Mouse (Mus musculus): ENCODE measurements around the gene Gm37240. TPM values are rescaled to one million over a fixed set of nuclear protein-coding genes. Genes with fewer than 3 reads are reported as not detected.

The Gm37240 gene
- polyA plus RNA-seq, 1 experiment, result not detected

DNA sequence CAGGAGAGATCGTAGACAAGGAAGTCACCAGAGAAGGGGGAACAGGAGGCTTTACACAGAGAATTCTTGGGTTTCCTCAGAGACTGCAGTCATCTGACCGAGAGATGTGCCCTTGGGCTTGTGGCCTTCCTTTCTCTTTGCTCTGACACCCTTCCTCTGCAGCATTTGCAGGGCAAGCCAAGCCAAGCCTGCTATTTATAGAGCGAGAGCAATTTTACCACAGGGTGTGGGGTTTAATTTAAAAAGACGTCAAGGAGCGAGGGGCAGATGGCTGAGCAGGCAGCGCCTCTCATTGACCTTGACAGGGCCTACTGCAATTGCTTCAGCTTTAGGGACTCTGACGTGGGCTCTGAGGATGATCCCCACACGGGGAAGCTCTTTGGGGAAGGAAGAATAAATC, 368.6 kb downstream of the Gm37240 start:
- TF ChIP-seq GATA1 (IDR thresholded peaks at IDR 0.05; ENCODE audit: low read length), result no peak

GRCm38 (mm10) chr3:85518072-85518471, 369.2 kb downstream of the Gm37240 start:
- no peak for TF ChIP-seq GATA1 (IDR thresholded peaks at IDR 0.05; ENCODE audit: low read length)

DNA sequence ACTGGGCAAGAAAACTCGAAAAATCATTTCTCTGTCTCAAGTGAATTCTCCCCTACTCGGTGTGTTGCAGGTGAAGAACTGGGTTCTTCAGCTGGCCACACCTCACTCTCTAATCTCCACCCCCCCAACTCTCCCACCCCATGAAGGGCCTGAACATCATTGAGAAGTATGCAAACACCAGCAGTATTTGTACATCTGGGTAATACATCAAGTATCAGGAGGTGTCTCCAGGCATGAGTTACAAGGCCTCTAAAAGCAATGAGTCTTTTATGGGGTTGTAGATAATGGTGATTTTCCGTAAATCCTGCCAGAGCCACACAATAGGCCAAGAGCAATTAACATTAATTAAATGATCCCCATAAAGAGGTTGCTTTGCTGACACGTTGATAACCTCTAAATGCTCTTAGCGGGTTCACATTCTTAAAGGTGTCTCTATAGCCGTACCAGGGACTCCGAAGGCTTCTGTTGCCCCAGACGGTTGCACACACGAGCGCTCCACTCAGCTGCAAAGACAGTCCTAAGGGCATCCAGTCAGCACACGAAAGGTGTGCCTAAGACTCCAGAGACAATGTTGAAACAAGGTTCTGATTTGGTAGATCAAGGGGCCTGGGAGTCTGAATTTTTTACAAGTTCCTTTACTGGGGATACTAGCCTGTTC, 370.4 kb downstream of the Gm37240 start:
- no peak for TF ChIP-seq GATA1 (IDR thresholded peaks at IDR 0.05; ENCODE audit: low read length)

DNA sequence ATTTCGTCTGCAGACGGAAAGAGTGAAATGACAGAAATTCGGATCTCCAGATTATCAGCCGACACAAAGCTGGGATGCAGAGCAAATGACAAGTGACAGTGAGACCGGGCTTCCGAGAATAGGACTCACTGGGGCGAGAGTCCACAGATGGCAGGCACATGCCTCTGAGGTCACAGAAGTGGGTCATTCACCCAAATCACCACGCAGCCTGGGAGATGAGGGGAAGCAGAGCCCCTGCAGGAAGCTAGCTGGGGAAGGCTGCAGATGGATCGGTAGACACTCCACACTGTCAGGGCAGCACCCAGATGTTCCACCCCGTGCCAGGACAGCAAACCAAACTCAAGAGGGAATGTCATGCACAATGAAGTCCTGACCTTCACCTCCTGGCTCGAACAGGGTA, 372.6 kb downstream of the Gm37240 start:
- no peak for TF ChIP-seq GATA1 (IDR thresholded peaks at IDR 0.05; ENCODE audit: low read length)

GRCm38 (mm10) chr3:85508717-85509279, 378.5 kb downstream of the Gm37240 start:
- TF ChIP-seq GATA1 (IDR thresholded peaks at IDR 0.05; ENCODE audit: low read length), result no peak

- TF ChIP-seq GATA1 (IDR thresholded peaks at IDR 0.05; ENCODE audit: low read length), result no peak
These were observed 387.2 kb downstream of the Gm37240 start for GRCm38 (mm10) chr3:85500096-85500495.

GRCm38 (mm10) chr3:85496146-85496545, 391.2 kb downstream of the Gm37240 start:
- TF ChIP-seq GATA1 (IDR thresholded peaks at IDR 0.05; ENCODE audit: low read length), result no peak

GRCm38 (mm10) chr3:85493796-85494195, 393.5 kb downstream of the Gm37240 start:
- no peak for TF ChIP-seq GATA1 (IDR thresholded peaks at IDR 0.05; ENCODE audit: low read length)

- no peak for TF ChIP-seq GATA1 (IDR thresholded peaks at IDR 0.05; ENCODE audit: low read length)
These were observed 397.1 kb downstream of the Gm37240 start for GRCm38 (mm10) chr3:85490204-85490603.

DNA sequence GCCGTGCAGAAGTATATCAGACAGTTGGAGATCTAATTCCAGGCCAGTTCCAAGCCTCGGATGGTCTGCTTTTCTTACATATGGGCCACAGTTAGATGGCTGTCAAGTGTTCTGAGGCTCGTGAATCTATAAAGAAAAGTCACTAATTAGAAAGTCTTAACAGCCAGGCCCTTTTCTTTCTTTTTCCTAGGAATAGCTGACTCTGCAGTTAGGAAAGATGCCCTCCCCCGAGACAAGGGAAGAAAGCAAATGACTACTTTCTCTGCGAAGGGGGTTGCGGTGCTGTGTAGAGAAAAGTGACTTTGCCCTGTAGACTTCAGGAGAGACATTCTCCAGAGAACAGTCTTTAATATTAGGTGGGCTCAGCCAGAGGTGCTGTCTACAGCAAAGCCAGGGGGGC, 399.9 kb downstream of the Gm37240 start:
- TF ChIP-seq GATA1 (IDR thresholded peaks at IDR 0.05; ENCODE audit: low read length), result no peak

GRCm38 (mm10) chr3:85485536-85486190, 401.7 kb downstream of the Gm37240 start:
- TF ChIP-seq GATA1 (IDR thresholded peaks at IDR 0.05; ENCODE audit: low read length), result no peak

DNA sequence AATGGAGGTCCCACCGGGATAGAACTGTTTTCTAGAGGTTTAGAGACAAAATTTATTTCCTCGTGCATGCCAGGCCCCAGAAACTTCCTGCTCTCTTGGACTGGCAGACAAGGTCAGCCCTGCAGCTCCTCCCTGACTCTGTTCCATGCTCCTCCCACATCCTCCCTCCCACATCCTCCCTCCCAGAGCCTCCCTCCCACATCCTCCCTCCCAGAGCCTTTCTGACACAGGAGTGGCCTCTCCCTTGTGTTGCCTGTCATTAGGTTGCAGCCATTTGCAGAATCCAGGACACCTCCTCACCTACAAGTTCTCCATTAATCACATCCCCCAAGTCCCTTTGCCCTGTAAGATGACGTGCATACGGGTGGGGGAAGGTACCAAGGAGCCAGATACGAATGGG, 404.7 kb downstream of the Gm37240 start:
- no peak for TF ChIP-seq GATA1 (IDR thresholded peaks at IDR 0.05; ENCODE audit: low read length)

- no peak for TF ChIP-seq GATA1 (IDR thresholded peaks at IDR 0.05; ENCODE audit: low read length)
These were observed 406.7 kb downstream of the Gm37240 start for GRCm38 (mm10) chr3:85480638-85481037.

- TF ChIP-seq GATA1 (IDR thresholded peaks at IDR 0.05; ENCODE audit: low read length), result no peak
These were observed 408.6 kb downstream of the Gm37240 start for GRCm38 (mm10) chr3:85478731-85479130.

- no peak for TF ChIP-seq GATA1 (IDR thresholded peaks at IDR 0.05; ENCODE audit: low read length)
These were observed 417.6 kb downstream of the Gm37240 start for GRCm38 (mm10) chr3:85469711-85470110.

DNA sequence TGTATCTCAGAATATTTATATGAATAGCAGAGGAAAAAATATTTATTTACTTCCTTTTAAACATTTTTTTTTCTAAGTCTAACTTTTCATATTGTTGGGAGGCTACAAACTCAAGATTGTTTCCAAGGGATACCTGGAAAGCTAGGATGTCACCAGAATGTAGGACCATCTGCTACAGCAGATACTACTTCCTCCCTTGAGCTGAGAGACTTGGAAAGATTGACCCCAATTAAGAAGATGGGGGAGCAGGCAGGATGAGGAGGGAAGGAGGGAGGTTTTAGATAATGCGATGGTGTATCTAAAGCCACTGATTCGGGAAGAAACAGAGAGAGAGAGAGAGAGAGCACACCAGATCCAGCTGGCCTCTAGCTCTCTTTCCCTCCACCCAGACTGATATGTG, 418.3 kb downstream of the Gm37240 start:
- TF ChIP-seq GATA1 (IDR thresholded peaks at IDR 0.05; ENCODE audit: low read length), result no peak

Data from G1E-ER4 (cell line).